Mouse (Mus musculus) lung, embryonic 15.5 days (tissue): ENCODE data around the gene Hspa8. TPM values are rescaled to one million over a fixed set of nuclear protein-coding genes. Genes with fewer than 3 reads are reported as not detected.
"Not testable (repeated sequence)": the region's sequence is repeated elsewhere in the genome, so short reads cannot be mapped to it uniquely, and the experiment has no call there.

Experiments used
- ATAC-seq: fragments of 200-750 bp; cut with Nextera tagmentation; 2 replicates; pipeline ENCODE4 v1.8.0; 2017; ENCODE audit warnings: moderate number of reproducible peaks, borderline replicate concordance; ENCODE audit not compliant: low FRiP score, low TSS enrichment; ENCODE audit errors: extremely low read depth
- H3K27ac ChIP-seq: fragments of 300-500 bp; sonication (generic); 2 replicates; pipeline ENCODE4 v1.5.1; 2015; ENCODE audit warnings: moderate library complexity, mild to moderate bottlenecking, inconsistent platforms
- H3K27me3 ChIP-seq: fragments of 300-500 bp; sonication (generic); 2 replicates; pipeline ENCODE4 v1.6.1; 2015; ENCODE audit warnings: inconsistent platforms
- H3K36me3 ChIP-seq: fragments of 300-500 bp; sonication (generic); 2 replicates; pipeline ENCODE4 v1.6.1; 2015; ENCODE audit warnings: inconsistent platforms
- H3K4me1 ChIP-seq: fragments of 300-500 bp; sonication (generic); 2 replicates; pipeline ENCODE4 v1.6.1; 2015; ENCODE audit warnings: inconsistent platforms
- H3K4me2 ChIP-seq: fragments of 300-500 bp; sonication (generic); 2 replicates; pipeline ENCODE4 v1.6.1; 2015; ENCODE audit warnings: inconsistent platforms, mild to moderate bottlenecking, moderate library complexity
- H3K4me3 ChIP-seq: fragments of 300-500 bp; sonication (generic); 2 replicates; pipeline ENCODE4 v1.5.1; 2015; ENCODE audit warnings: mild to moderate bottlenecking, inconsistent platforms
- H3K9ac ChIP-seq: fragments of 300-500 bp; sonication (generic); 2 replicates; pipeline ENCODE4 v1.6.1; 2015; ENCODE audit warnings: inconsistent platforms
- H3K9me3 ChIP-seq: fragments of 300-500 bp; sonication (generic); 2 replicates; pipeline ENCODE4 v1.6.1; 2016; ENCODE audit warnings: inconsistent platforms
- WGBS: fragments of 180-500 bp; shearing (Covaris S2); methylation state at CpG from one replicate; pipeline ENCODE4 v1.1.7; 2015; 5-methylcytosine and 5-hydroxymethylcytosine counted together
- polyA plus RNA-seq: library from polyadenylated mRNA; unstranded; fragments of >200 nt; fragmentation: Nextera tagmentation; extraction: Ambion mirVana; gene quantifications from 2 replicates; pipeline ENCODE4 v1.2.1, GENCODE M21; 2015

Gene Hspa8
- polyA plus RNA-seq, 1 experiment from 2014 or later = 2,677 TPM

DNA sequence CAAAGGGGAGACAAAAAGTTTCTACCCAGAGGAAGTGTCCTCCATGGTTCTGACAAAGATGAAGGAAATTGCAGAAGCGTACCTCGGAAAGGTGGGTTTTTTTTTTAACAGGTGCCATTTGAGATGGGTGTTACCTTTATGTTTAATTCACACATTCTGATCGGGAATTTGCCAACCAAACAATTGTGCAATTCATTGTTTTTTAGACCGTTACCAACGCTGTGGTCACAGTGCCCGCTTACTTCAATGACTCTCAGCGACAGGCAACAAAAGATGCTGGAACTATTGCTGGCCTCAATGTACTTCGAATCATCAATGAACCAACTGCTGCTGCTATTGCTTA is 1.7 kb downstream of the Hspa8 start:
- H3K27me3 ChIP-seq, ATAC-seq, H3K27ac ChIP-seq, H3K9me3 ChIP-seq: not testable (repeated sequence)
- under 1% methylated on average over 8 of the region's 8 CpGs for WGBS
- peaks cover 38% of the 10 kb centered on the region for H3K36me3 ChIP-seq
- H3K4me1 ChIP-seq = peaks cover 43% of the 10 kb centered on the region
- peak overlapping the region; percentile 64 for H3K4me2 ChIP-seq
- H3K9ac ChIP-seq = peak overlapping the region; percentile 96
- H3K4me3 ChIP-seq = peak overlapping the region; percentile 81

DNA sequence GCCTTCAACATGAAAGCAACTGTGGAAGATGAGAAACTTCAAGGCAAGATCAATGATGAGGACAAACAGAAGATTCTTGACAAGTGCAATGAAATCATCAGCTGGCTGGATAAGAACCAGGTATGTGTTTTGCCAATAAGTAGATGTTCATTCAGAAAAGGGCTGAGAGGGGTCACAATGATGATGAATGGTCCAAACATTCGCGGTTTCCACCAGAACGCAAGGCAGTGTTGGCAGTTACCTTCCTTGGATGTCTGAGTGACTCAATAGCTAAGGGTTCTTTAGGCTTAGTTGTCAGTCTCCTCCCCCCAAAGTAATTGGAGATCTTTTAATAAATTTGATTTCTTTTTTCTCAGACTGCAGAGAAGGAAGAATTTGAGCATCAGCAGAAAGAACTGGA is 3.8 kb downstream of the Hspa8 start:
- not testable (repeated sequence) for H3K27ac ChIP-seq, H3K9me3 ChIP-seq, H3K9ac ChIP-seq, ATAC-seq, H3K27me3 ChIP-seq
- H3K4me2 ChIP-seq = peak overlapping the region; percentile 10; the same call in 1 of the 2 replicates
- H3K4me3 ChIP-seq = 0 out of 2 replicates have a peak overlapping the region, but pooled peaks have one; percentile 8
- H3K4me1 ChIP-seq = peaks cover 42% of the 10 kb centered on the region
- H3K36me3 ChIP-seq = peaks cover 38% of the 10 kb centered on the region
- WGBS = 31% methylated on average over 3 of the region's 3 CpGs

DNA sequence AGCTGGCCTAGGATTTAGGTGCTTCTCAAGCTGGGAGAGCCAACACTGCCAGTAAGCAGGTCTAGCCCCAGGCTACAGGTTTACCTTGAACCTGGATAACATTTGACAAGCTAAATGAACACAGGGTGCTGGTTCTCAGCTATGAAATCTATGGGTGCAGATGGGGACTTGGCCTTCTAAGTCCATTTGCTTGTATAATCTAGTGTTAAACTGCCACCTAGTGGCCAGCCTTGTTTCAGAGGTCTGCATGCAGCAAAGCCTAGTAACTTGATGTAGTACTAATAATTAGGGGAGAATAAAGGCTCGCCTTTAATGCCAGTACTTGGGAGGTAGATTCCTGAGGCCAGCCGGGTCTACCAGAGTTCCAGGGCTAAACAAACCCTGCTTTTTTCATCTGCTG is 4.5 kb downstream of the Hspa8 start:
- H3K4me1 ChIP-seq = peaks cover 42% of the 10 kb centered on the region
- H3K4me3 ChIP-seq = 0 out of 2 replicates have a peak overlapping the region, but pooled peaks have one; percentile 1
- no peak overlapping the region for H3K4me2 ChIP-seq
- H3K9me3 ChIP-seq = no peaks in the 10 kb centered on the region
- H3K36me3 ChIP-seq = peaks cover 38% of the 10 kb centered on the region
- no peak overlapping the region for H3K9ac ChIP-seq
- no peak overlapping the region for H3K27ac ChIP-seq
- no peak for ATAC-seq
- H3K27me3 ChIP-seq = no peaks in the 10 kb centered on the region
- 24% methylated on average over 2 of the region's 2 CpGs for WGBS

DNA sequence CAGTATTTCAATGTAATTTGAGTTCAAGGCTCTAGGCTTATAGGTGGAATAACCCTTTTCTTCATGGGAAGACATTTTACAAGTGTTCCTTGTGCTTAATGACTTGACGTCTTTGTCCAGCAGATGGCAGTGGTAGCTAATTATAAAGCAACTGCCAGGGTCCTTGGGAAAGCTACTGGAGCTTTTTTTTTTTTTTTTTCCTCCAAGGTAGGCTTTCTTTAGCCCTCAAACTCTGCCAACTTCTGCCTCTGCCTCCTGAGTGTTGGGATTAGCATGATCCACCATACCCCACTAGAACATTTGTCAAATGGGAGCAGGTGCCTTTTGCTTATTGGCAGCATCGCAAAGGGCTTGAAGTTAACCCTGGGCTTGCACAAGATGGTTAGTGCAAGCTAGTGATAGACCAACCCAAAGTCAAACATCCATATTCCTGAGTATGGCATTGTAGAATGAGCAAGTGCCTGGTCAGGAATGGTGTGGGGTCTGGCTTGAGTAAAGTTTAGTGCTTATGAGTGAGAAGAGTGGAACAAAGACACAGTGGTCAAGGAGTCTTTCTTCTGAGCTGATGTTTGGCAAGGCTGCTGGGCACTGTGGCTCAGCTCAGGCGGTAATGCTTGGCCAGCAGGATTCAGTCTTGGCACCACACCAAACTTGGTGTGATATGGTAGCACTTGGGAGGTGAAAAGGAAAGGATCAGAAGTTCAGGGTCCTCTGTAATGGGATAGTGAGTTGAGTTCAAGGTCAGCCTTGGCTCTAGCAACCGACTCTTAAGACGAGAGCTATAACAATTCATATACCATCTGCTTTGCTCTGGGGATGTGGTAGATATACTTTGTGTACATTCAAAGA is 5.9 kb downstream of the Hspa8 start:
- no peak overlapping the region for H3K4me3 ChIP-seq
- WGBS = 11% methylated on average over 5 of the region's 5 CpGs
- H3K36me3 ChIP-seq = peaks cover 38% of the 10 kb centered on the region
- H3K9me3 ChIP-seq = no peaks in the 10 kb centered on the region
- peak overlapping the region; percentile 62 for H3K27ac ChIP-seq
- H3K9ac ChIP-seq = no peak overlapping the region
- ATAC-seq = peak; percentile 50
- peaks cover 42% of the 10 kb centered on the region for H3K4me1 ChIP-seq
- no peaks in the 10 kb centered on the region for H3K27me3 ChIP-seq
- no peak overlapping the region for H3K4me2 ChIP-seq

DNA sequence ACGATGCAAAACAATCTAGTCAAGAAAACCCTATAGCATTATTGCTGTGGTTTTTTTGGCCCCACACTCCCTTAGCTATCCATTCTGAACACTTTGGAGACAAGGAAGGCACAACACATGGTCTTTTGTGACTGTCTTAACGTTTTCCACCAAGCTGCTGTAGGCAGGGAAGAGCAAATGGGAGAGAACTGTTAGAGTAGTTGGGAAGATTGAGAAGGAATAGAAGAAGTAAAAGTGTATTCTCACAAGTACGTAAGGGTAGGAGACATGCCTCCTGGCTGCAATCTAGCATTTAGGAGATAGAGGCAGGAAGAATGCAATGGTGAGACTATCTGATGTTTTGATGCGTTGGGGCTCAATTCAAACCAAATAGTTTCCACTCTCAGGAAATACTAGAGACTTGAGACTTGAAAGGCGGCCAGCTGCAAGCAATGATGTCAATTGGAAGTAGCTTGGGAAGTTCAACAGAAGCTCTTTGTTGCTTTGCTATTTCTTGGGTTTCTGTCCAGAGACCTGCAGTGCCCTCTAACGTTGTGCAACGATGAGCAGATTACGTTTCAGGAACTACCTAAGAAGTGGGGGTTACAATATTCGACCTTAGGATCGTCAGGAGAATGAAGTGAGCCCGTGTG is 6.6 kb downstream of the Hspa8 start:
- ATAC-seq = 0 out of 2 replicates have a peak, but pooled peaks have one; percentile 20
- H3K9ac ChIP-seq = no peak overlapping the region
- H3K4me2 ChIP-seq = no peak overlapping the region
- no peak overlapping the region for H3K4me3 ChIP-seq
- H3K36me3 ChIP-seq = peaks cover 38% of the 10 kb centered on the region
- no peaks in the 10 kb centered on the region for H3K27me3 ChIP-seq
- no peaks in the 10 kb centered on the region for H3K9me3 ChIP-seq
- peak overlapping the region; percentile 62 for H3K27ac ChIP-seq
- H3K4me1 ChIP-seq = peaks cover 42% of the 10 kb centered on the region
- 11% methylated on average over 11 of the region's 11 CpGs for WGBS

DNA sequence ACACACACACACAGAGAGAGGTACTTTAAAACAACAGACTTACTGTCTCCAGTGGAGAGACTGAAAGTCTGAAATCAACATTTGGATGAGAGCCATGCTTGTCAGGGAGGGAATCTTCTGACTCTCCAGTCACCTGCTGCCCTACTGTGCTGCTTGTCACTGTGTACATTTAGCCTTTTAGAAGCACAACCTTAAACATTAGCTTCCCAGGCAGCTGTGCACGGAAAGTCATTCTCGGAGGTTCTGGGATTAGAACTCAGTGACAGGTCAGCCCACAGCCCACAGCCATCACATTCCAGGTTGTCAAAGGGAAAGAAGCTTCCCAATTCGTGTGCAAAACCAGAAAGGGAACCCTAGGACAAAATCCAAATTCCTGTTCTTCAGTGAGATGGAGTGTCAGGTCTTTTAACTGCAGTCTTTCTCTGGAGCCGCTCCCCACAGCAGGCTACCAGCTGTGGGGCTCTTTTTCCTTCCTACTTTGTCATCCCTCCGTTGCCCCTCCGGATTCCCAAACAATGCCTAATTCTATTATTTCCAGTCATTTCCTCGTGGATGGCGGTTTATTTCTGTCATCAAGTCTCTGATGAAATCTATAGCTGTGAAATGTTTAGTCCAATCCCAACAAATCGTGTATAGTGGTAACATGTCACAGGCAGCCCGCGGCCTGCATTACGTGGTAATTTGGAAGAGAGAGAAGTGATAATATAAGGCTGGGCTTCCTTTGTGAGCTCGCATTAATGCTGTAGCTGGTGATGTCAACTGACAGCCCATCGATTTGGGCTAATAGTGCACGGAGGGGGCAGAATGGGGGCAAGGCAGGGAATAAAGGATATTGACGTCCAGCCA is 7.5 kb downstream of the Hspa8 start:
- Histone ChIP-seq H3K36me3 (peaks cover 38% of the 10 kb centered on the region), H3K4me3 (no peak overlapping the region), H3K27ac (peak overlapping the region; percentile 62), H3K27me3 (no peaks in the 10 kb centered on the region), H3K9me3 (no peaks in the 10 kb centered on the region), H3K4me2 (no peak overlapping the region), H3K9ac (no peak overlapping the region), H3K4me1 (peaks cover 42% of the 10 kb centered on the region)
- ATAC-seq = 0 out of 2 replicates have a peak, but pooled peaks have one; percentile 16
- WGBS = 16% methylated on average over 16 of the region's 16 CpGs

DNA sequence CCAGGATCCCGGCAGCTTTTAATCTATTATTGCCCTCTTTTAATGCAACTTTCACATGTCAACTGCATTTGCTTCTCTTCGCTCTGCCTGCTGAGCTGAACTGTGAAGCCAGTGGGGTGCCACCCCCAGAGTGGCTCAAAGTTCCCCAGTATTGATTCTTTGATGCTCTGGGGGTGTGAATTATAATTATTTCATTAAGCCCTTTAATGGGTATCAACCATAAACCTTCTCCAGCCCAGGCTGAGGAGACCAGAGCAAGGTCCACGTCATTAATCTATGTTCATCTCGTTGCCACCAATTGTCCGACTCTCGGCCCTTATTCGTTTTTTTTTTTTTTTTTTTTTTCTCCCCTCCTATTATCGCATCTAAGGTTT is 8.1 kb downstream of the Hspa8 start:
- ATAC-seq = no peak
- 51% methylated on average over 8 of the region's 8 CpGs for WGBS
- Histone ChIP-seq H3K27ac (peak overlapping the region; percentile 62; the same call in 1 of the 2 replicates), H3K9ac (no peak overlapping the region), H3K36me3 (peaks cover 32% of the 10 kb centered on the region), H3K4me2 (no peak overlapping the region), H3K27me3 (no peaks in the 10 kb centered on the region), H3K4me3 (no peak overlapping the region), H3K9me3 (no peaks in the 10 kb centered on the region), H3K4me1 (peaks cover 35% of the 10 kb centered on the region)

DNA sequence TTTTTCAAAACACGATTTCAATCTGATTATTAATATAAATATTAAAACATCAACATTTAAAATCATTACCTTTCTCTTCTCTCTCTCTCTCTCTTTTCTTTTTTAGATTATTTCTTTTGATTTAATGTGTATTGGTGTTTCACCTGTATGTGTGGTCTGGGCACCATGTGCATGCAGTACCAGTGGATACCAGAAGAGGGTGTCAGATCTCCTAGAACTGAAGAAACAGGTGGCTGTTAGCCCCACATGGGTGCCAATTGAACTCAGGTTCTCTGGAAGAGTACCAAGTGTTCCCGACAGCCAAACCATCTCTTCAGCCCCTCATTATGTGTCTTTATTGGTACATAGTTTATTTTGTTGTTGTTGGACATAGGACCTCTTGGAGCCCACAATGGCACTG is 11.1 kb downstream of the Hspa8 start:
- H3K4me1 ChIP-seq = peaks cover 11% of the 10 kb centered on the region
- no peak overlapping the region for H3K9ac ChIP-seq
- H3K4me3 ChIP-seq = no peak overlapping the region
- no peaks in the 10 kb centered on the region for H3K27me3 ChIP-seq
- H3K36me3 ChIP-seq = peaks cover 4% of the 10 kb centered on the region; the same call in 1 of the 2 replicates
- 56% methylated on average over 2 of the region's 2 CpGs for WGBS
- no peaks in the 10 kb centered on the region for H3K9me3 ChIP-seq
- H3K4me2 ChIP-seq = no peak overlapping the region
- no peak for ATAC-seq
- no peak overlapping the region for H3K27ac ChIP-seq

DNA sequence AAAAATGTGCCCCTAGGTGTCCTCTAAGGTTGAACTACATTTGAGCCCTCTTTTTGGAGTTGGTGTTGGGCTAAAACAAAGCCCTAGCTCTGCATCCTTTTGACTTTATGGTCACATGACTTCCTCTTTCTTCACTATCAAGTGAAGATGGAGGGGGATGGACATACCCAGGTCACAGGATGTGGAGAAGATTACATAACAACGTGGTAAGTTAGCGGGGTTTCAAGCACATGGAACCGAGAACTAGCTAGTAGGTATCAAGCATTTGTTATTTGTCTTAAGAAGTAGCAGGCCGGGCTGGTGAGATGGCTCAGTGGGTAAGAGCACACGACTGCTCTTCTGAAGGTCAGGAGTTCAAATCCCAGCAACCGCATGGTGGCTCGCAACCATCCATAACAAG is 13.3 kb downstream of the Hspa8 start:
- no peak overlapping the region for H3K27ac ChIP-seq
- no peaks in the 10 kb centered on the region for H3K27me3 ChIP-seq
- no peaks in the 10 kb centered on the region for H3K4me1 ChIP-seq
- ATAC-seq = no peak
- no peak overlapping the region for H3K4me2 ChIP-seq
- H3K4me3 ChIP-seq = no peak overlapping the region
- no peak overlapping the region for H3K9ac ChIP-seq
- H3K9me3 ChIP-seq = no peaks in the 10 kb centered on the region
- 0 out of 2 replicates have a peak, but pooled peaks cover 3% of the 10 kb centered on the region for H3K36me3 ChIP-seq
- 82% methylated on average over 7 of the region's 7 CpGs for WGBS

DNA sequence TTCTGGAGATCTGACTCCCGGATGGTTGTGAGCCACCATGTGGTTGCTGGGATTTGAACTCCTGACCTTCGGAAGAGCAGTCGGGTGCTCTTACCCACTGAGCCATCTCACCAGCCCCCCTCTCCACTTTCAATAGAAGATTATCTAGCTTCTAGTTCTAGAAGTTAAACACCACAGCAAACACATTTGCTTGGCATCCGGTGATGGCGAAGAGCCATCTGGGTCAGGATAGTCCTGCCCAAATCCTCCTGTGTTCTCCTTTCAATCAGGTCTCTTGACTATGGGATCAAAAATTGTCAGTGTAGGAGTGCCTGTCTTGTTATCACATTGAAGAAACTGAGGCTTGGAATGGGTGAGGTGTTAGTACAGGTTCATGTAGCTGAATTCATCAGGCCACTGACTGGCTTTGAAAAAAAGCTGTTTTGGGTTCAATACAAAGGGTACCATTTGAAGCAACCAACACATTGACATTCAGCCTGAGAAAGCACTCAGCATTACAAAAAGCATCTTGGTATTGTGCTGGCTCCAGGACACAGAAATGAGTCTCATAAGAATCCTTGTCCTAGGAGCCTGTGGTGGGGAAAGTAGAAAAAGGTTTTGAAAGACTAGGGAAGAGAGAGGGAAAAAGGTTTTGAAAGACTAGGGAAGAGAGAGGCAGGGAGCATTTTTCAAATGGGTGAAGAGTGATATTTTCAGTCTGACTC is 16.7 kb downstream of the Hspa8 start:
- peaks cover 9% of the 10 kb centered on the region; the same call in 1 of the 2 replicates for H3K4me1 ChIP-seq
- H3K27ac ChIP-seq = no peak overlapping the region
- H3K4me3 ChIP-seq = no peak overlapping the region
- WGBS = 71% methylated on average over 5 of the region's 5 CpGs
- 0 out of 2 replicates have a peak, but pooled peaks cover 3% of the 10 kb centered on the region for H3K36me3 ChIP-seq
- H3K9ac ChIP-seq = no peak overlapping the region
- ATAC-seq = no peak
- H3K9me3 ChIP-seq = no peaks in the 10 kb centered on the region
- no peaks in the 10 kb centered on the region for H3K27me3 ChIP-seq
- no peak overlapping the region for H3K4me2 ChIP-seq

DNA sequence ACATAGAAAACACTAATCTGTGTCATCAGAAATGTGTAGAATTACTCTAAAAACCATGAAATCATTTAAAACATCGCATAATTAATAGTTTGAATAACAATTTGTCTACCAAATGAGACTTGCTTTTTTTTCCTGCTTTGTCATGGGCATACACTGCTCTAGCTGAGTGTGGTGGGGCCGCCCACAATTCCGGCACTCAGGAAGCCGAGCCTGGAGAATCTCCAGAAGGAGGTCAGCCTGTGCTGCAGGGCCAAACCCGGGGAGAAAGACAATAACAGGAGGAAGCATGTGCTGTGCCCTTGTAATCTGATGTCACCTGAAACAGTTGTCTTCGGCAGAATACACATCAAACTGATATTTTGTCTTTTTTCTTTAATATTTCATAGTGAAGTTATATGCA is 24.8 kb downstream of the Hspa8 start:
- Histone ChIP-seq H3K36me3 (no peaks in the 10 kb centered on the region), H3K9me3 (no peaks in the 10 kb centered on the region), H3K27ac (no peak overlapping the region), H3K9ac (no peak overlapping the region), H3K27me3 (no peaks in the 10 kb centered on the region), H3K4me2 (no peak overlapping the region), H3K4me3 (no peak overlapping the region), H3K4me1 (peaks cover 9% of the 10 kb centered on the region; the same call in 1 of the 2 replicates)
- WGBS = 46% methylated on average over 6 of the region's 6 CpGs
- no peak for ATAC-seq
